In the genomic region with DNA sequence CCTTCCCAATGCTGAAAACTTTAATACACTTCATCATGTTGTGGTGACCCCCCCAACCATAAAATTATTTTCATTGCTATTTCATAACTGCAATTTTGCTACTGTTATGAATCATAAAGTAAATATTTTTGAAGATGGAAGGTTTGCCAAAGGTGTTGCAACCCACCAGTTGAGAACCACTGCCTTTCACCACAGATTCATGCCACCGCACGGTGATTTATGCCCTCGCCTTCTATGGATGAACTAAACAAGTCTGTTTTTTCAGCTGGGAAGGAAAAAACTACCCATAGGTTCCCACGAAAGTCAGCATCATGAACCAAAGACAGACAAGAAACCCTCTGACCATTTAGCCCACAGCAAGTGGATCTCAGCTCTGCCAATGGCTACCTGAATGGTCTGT, we compare ENCODE assay signal across 29 mouse cellular contexts. TPM values are rescaled to one million over a fixed set of nuclear protein-coding genes. Genes with fewer than 3 reads are reported as not detected.
A peak's percentile ranks its signal among the peaks of the same experiment; 100 is the strongest.
DNase-seq lines count a peak whose midpoint lies in the region; ATAC-seq and TF ChIP-seq lines count a peak whose summit lies in the region.
"Had no signal": no experiment of that assay in that cellular context is flagged by ENCODE, and none has a peak within 500 bp of the region (broad histone marks: within the 10 kb centered on the region; RNA-seq: fewer than 3 reads in every experiment).

No protein-coding gene starts in this region.

- DNase-seq in heart, adult 2 months, result no peak
- DNase-seq in heart, adult 18-20 months, result no peak
- no peak for DNase-seq in liver, embryonic 11.5 days (ENCODE audit: low spot score)
- DNase-seq in urinary bladder, postnatal 25 days (ENCODE audit: low spot score), result peak; percentile 9
- DNase-seq in urinary bladder, postnatal 4 days (ENCODE audit: low spot score in 2 of 2), result no peak
- DNase-seq in stomach, postnatal 0 days (ENCODE audit: low spot score), result no peak
- no peak for DNase-seq in forebrain, embryonic 14.5 days (ENCODE audit: low spot score)
- DNase-seq: adrenal gland, postnatal 10 days; B cell, adult 2 months; cerebellum, adult 9-10 months; heart, adult 11 months; heart, postnatal 36 days; liver, embryonic 13.5 days; thymus, adult 18-20 months; thymus, postnatal 4 days had no signal

- H3K79me2 ChIP-seq in heart, adult 2 months (replicated peaks; ENCODE audit: control insufficient read depth, insufficient read depth, low read length), result no peaks in the 10 kb centered on the region

- no peaks in the 10 kb centered on the region for H3K9me3 ChIP-seq in liver, embryonic 16.5 days (replicated peaks; ENCODE audit: control insufficient read depth, low read length)
- no peaks in the 10 kb centered on the region for H3K9me3 ChIP-seq in liver, embryonic 11.5 days (ENCODE audit: control insufficient read depth, low read length)
- no peaks in the 10 kb centered on the region for H3K9me3 ChIP-seq in stomach, postnatal 0 days (ENCODE audit: control insufficient read depth, low read length)
- H3K9me3 ChIP-seq in forebrain, embryonic 14.5 days (replicated peaks; ENCODE audit: control insufficient read depth, low read length), result no peaks in the 10 kb centered on the region
- H3K9me3 ChIP-seq: hindbrain, embryonic 15.5 days; intestine, embryonic 15.5 days; liver, embryonic 13.5 days; midbrain, embryonic 12.5 days; neural tube, embryonic 12.5 days had no signal

- intact Hi-C loops in heart, adult 2 months (cut with DNase I), result no loop called here

- TF ChIP-seq POLR2A in heart, adult 2 months (IDR thresholded peaks at IDR 0.05; ENCODE audit: insufficient read depth, low read depth, low read length), result no peak

- H3K9ac ChIP-seq in heart, adult 2 months (ENCODE audit: low read depth, low read length), result no peak overlapping the region
- H3K9ac ChIP-seq in liver, embryonic 16.5 days (ENCODE audit: low read depth, low read length), result no peak overlapping the region
- H3K9ac ChIP-seq in liver, embryonic 11.5 days (ENCODE audit: low read depth, low read length), result no peak overlapping the region
- no peak overlapping the region for H3K9ac ChIP-seq in stomach, postnatal 0 days (ENCODE audit: low read length)
- H3K9ac ChIP-seq in forebrain, embryonic 14.5 days (ENCODE audit: low read length), result no peak overlapping the region
- H3K9ac ChIP-seq: hindbrain, embryonic 15.5 days; intestine, embryonic 15.5 days; liver, embryonic 13.5 days; midbrain, embryonic 12.5 days; neural tube, embryonic 12.5 days had no signal

- H3K4me2 ChIP-seq in liver, embryonic 16.5 days (ENCODE audit: low read depth, low read length), result no peak overlapping the region
- no peak overlapping the region for H3K4me2 ChIP-seq in liver, embryonic 11.5 days
- no peak overlapping the region for H3K4me2 ChIP-seq in stomach, postnatal 0 days (replicated peaks; ENCODE audit: low read depth)
- H3K4me2 ChIP-seq in forebrain, embryonic 14.5 days (ENCODE audit: low read length), result no peak overlapping the region
- H3K4me2 ChIP-seq: hindbrain, embryonic 15.5 days; intestine, embryonic 15.5 days; midbrain, embryonic 12.5 days; neural tube, embryonic 12.5 days had no signal

- H3K4me3 ChIP-seq in heart, adult 2 months, result no peak overlapping the region
- H3K4me3 ChIP-seq in liver, embryonic 16.5 days (ENCODE audit: low read depth, low read length), result no peak overlapping the region
- H3K4me3 ChIP-seq in liver, embryonic 11.5 days (ENCODE audit: low read depth, low read length), result no peak overlapping the region
- H3K4me3 ChIP-seq in stomach, postnatal 0 days (ENCODE audit: low read depth, low read length), result no peak overlapping the region
- H3K4me3 ChIP-seq in forebrain, embryonic 14.5 days (ENCODE audit: low read depth, low read length), result no peak overlapping the region
- H3K4me3 ChIP-seq: hindbrain, embryonic 15.5 days; intestine, embryonic 15.5 days; liver, embryonic 13.5 days; midbrain, embryonic 12.5 days; neural tube, embryonic 12.5 days had no signal

- no peak for TF ChIP-seq CTCF in heart, adult 2 months (IDR thresholded peaks at IDR 0.05)
- TF ChIP-seq CTCF in stomach, postnatal 0 days (IDR thresholded peaks at IDR 0.05; ENCODE audit: low read depth), result no peak

- peaks cover 3% of the 10 kb centered on the region; the same call in 1 of the 2 replicates for H3K4me1 ChIP-seq in heart, adult 2 months (ENCODE audit: control insufficient read depth, insufficient read depth, low read length)
- peaks cover 22% of the 10 kb centered on the region for H3K4me1 ChIP-seq in liver, embryonic 16.5 days (ENCODE audit: control insufficient read depth, low read depth, low read length)
- peaks cover 13% of the 10 kb centered on the region for H3K4me1 ChIP-seq in liver, embryonic 11.5 days (replicated peaks; ENCODE audit: control insufficient read depth, insufficient read depth, low read length)
- 0 out of 2 replicates have a peak, but pooled peaks cover 3% of the 10 kb centered on the region for H3K4me1 ChIP-seq in stomach, postnatal 0 days (replicated peaks; ENCODE audit: control insufficient read depth, insufficient read depth)
- no peaks in the 10 kb centered on the region for H3K4me1 ChIP-seq in forebrain, embryonic 14.5 days (ENCODE audit: control insufficient read depth, insufficient read depth, low read length)
- H3K4me1 ChIP-seq: neural tube, embryonic 12.5 days had no signal

- H3K36me3 ChIP-seq in heart, adult 2 months (ENCODE audit: control insufficient read depth, insufficient read depth, low read length), result no peaks in the 10 kb centered on the region
- no peaks in the 10 kb centered on the region for H3K36me3 ChIP-seq in liver, embryonic 16.5 days (ENCODE audit: control insufficient read depth, insufficient read depth)
- H3K36me3 ChIP-seq in liver, embryonic 11.5 days (ENCODE audit: control insufficient read depth, insufficient read depth, low read length), result no peaks in the 10 kb centered on the region
- no peaks in the 10 kb centered on the region for H3K36me3 ChIP-seq in stomach, postnatal 0 days (ENCODE audit: control insufficient read depth, insufficient read depth, low read length)
- H3K36me3 ChIP-seq in forebrain, embryonic 14.5 days (ENCODE audit: control insufficient read depth, insufficient read depth, low read length), result no peaks in the 10 kb centered on the region
- H3K36me3 ChIP-seq: hindbrain, embryonic 15.5 days; intestine, embryonic 15.5 days; liver, embryonic 13.5 days; midbrain, embryonic 12.5 days; neural tube, embryonic 12.5 days had no signal

- no peaks in the 10 kb centered on the region; the same call in 1 of the 2 replicates for H3K27me3 ChIP-seq in heart, adult 2 months (ENCODE audit: control insufficient read depth, insufficient read depth, low read length)
- no peaks in the 10 kb centered on the region for H3K27me3 ChIP-seq in liver, embryonic 16.5 days (ENCODE audit: control insufficient read depth, insufficient read depth, low read depth, low read length)
- no peaks in the 10 kb centered on the region for H3K27me3 ChIP-seq in liver, embryonic 11.5 days (replicated peaks; ENCODE audit: control insufficient read depth, insufficient read depth, low read length)
- H3K27me3 ChIP-seq in stomach, postnatal 0 days (ENCODE audit: control insufficient read depth, insufficient read depth, low read length), result no peaks in the 10 kb centered on the region
- no peaks in the 10 kb centered on the region for H3K27me3 ChIP-seq in forebrain, embryonic 14.5 days (replicated peaks; ENCODE audit: control insufficient read depth, insufficient read depth, low read length)
- H3K27me3 ChIP-seq: hindbrain, embryonic 15.5 days; intestine, embryonic 15.5 days; liver, embryonic 13.5 days; neural tube, embryonic 12.5 days had no signal

- ATAC-seq in liver, embryonic 16.5 days (ENCODE audit: low read depth), result no peak
- no peak for ATAC-seq in liver, embryonic 11.5 days (replicated peaks; ENCODE audit: low FRiP score)
- ATAC-seq in stomach, postnatal 0 days (ENCODE audit: low FRiP score, low TSS enrichment), result no peak
- ATAC-seq in forebrain, embryonic 14.5 days, result no peak
- ATAC-seq: forebrain, embryonic 16.5 days; intestine, embryonic 15.5 days had no signal

- no peak for TF ChIP-seq EP300 in heart, adult 2 months (IDR thresholded peaks at IDR 0.05; ENCODE audit: insufficient read depth, low read depth, low read length)
- TF ChIP-seq EP300 in stomach, postnatal 0 days (optimal IDR thresholded peaks at IDR 0.05), result no peak

- 94% methylated on average over 4 of the region's 4 CpGs for WGBS in heart, adult 2 months
- 72% methylated on average over 4 of the region's 4 CpGs for WGBS in liver, embryonic 16.5 days (ENCODE audit: insufficient replicate concordance)
- WGBS in liver, embryonic 11.5 days, result 90% methylated on average over 4 of the region's 4 CpGs
- WGBS in stomach, postnatal 0 days, result 60% methylated on average over 4 of the region's 4 CpGs
- WGBS in forebrain, embryonic 14.5 days, result 95% methylated on average over 4 of the region's 4 CpGs

- 0 out of 2 replicates have a peak overlapping the region, but pooled peaks have one; percentile 24 for H3K27ac ChIP-seq in heart, adult 2 months
- H3K27ac ChIP-seq in liver, embryonic 16.5 days (ENCODE audit: low read length), result 0 out of 2 replicates have a peak overlapping the region, but pooled peaks have one; percentile 17
- no peak overlapping the region for H3K27ac ChIP-seq in liver, embryonic 11.5 days (ENCODE audit: low read depth, low read length)
- H3K27ac ChIP-seq in stomach, postnatal 0 days (replicated peaks), result peak overlapping the region; percentile 45; the same call in 1 of the 2 replicates
- no peak overlapping the region for H3K27ac ChIP-seq in forebrain, embryonic 14.5 days (ENCODE audit: low read depth, low read length)
- H3K27ac ChIP-seq: hindbrain, embryonic 15.5 days; intestine, embryonic 15.5 days; midbrain, embryonic 12.5 days; neural tube, embryonic 12.5 days had no signal

RNA-seq across cellular contexts. Expression of a gene that starts 24.2 kb away (rescaled TPM):
- under 1 TPM in 1 of 2 experiments, not detected in 1; 0.07 TPM for total RNA-seq in heart, adult 2 months (2021)
- polyA plus RNA-seq in heart, adult 2 months (2012; rRNA removed), result 0.12 TPM in 2 replicates
- under 1 TPM in 1 of 2 experiments, not detected in 1; 0.10 TPM for total RNA-seq in heart, adult 18-20 months (2021)
- 0.02 and 0.05 TPM in 2 replicates for polyA plus RNA-seq in liver, embryonic 16.5 days (2015; fragmentation: Nextera tagmentation; extraction: Ambion mirVana)
- 0.04 TPM in 1 of 2 replicates, not detected in the other for polyA plus RNA-seq in liver, embryonic 11.5 days (2014; fragmentation: Nextera tagmentation; extraction: Ambion mirVana)
- polyA plus RNA-seq in stomach, postnatal 0 days (2015; fragmentation: Nextera tagmentation; extraction: Ambion mirVana), result 0.08 TPM in 2 replicates
- polyA plus RNA-seq in forebrain, embryonic 14.5 days (2014; fragmentation: Nextera tagmentation; extraction: Ambion mirVana), result 0.04 TPM in 1 of 2 replicates, not detected in the other
- total RNA-seq: adrenal gland, postnatal 10 days; megakaryocyte progenitor cell, adult 5-6 weeks; monocyte, adult 5-6 weeks had no signal
- polyA plus RNA-seq: embryonic facial prominence, embryonic 11.5 days; forebrain, embryonic 16.5 days; heart, embryonic 14.5 days; intestine, embryonic 15.5 days; limb, embryonic 11.5 days; liver, embryonic 13.5 days; midbrain, embryonic 12.5 days; neural tube, embryonic 12.5 days had no signal

RNA-seq across cellular contexts. Expression of a gene that starts 34.9 kb away (rescaled TPM):
- 10 to 100 TPM; 12.5 to 14.7 TPM for total RNA-seq in heart, adult 2 months (2021)
- polyA plus RNA-seq in heart, adult 2 months (2012; rRNA removed), result 8.0 and 9.0 TPM in 2 replicates
- 10 to 100 TPM; 11.7 to 33.6 TPM for total RNA-seq in heart, adult 18-20 months (2021)
- polyA plus RNA-seq in liver, embryonic 16.5 days (2015; fragmentation: Nextera tagmentation; extraction: Ambion mirVana), result 203 and 205 TPM in 2 replicates
- polyA plus RNA-seq in liver, embryonic 11.5 days (2014; fragmentation: Nextera tagmentation; extraction: Ambion mirVana), result 125 and 130 TPM in 2 replicates
- polyA plus RNA-seq in stomach, postnatal 0 days (2015; fragmentation: Nextera tagmentation; extraction: Ambion mirVana), result 62.7 and 63.2 TPM in 2 replicates
- polyA plus RNA-seq in forebrain, embryonic 14.5 days (2014; fragmentation: Nextera tagmentation; extraction: Ambion mirVana), result 7.7 and 9.6 TPM in 2 replicates

RNA-seq across cellular contexts. Expression of a gene that starts 36.3 kb away (rescaled TPM):
- under 1 TPM; 0.16 to 0.23 TPM for total RNA-seq in heart, adult 2 months (2021)
- 0.21 and 0.29 TPM in 2 replicates for polyA plus RNA-seq in heart, adult 2 months (2012; rRNA removed)
- total RNA-seq in heart, adult 18-20 months (2021), result under 1 TPM in 1 of 2 experiments, not detected in 1; 0.41 TPM
- polyA plus RNA-seq in liver, embryonic 16.5 days (2015; fragmentation: Nextera tagmentation; extraction: Ambion mirVana), result 0.40 and 0.53 TPM in 2 replicates
- not detected in 2 replicates for polyA plus RNA-seq in liver, embryonic 11.5 days (2014; fragmentation: Nextera tagmentation; extraction: Ambion mirVana)
- polyA plus RNA-seq in stomach, postnatal 0 days (2015; fragmentation: Nextera tagmentation; extraction: Ambion mirVana), result 0.16 and 0.23 TPM in 2 replicates
- polyA plus RNA-seq in forebrain, embryonic 14.5 days (2014; fragmentation: Nextera tagmentation; extraction: Ambion mirVana), result 0.24 TPM in 1 of 2 replicates, not detected in the other
- total RNA-seq: common myeloid progenitor, adult 5-6 weeks; gastrocnemius, adult 8-10 months; left cerebral cortex, adult 18-20 months; megakaryocyte progenitor cell, adult 5-6 weeks; monocyte, adult 5-6 weeks had no signal
- polyA plus RNA-seq: embryonic facial prominence, embryonic 11.5 days; forebrain, embryonic 16.5 days; heart, embryonic 14.5 days; limb, embryonic 11.5 days; liver, embryonic 13.5 days; neural tube, embryonic 12.5 days had no signal

Comparison
In these comparisons a context has a peak if more than half of its experiments do, and no peak if none do; other contexts are left out.
1. H3K27ac ChIP-seq: peak in heart, adult 2 months (single experiment), liver, embryonic 16.5 days (single experiment) and stomach, postnatal 0 days (single experiment); none in liver, embryonic 11.5 days (single experiment) and forebrain, embryonic 14.5 days (single experiment).